Mouse (Mus musculus) urinary bladder, postnatal 36 days (tissue): ENCODE results near the gene Serinc3.

Source experiments
- DNase-seq, 2 experiments: peaks; one replicate each; pipeline ENCODE4 v3.0.0; 2022; ENCODE audit warnings: low spot score in 2 of 2, mixed read lengths in 1 of 2

Gene Serinc3

GRCm38 (mm10) chr2:163595119-163595518 lies 49.8 kb downstream of the Serinc3 start:
- no peak for DNase-seq

GRCm38 (mm10) chr2:163593636-163594282 lies 51.2 kb downstream of the Serinc3 start:
- DNase-seq: no peak

- no peak for DNase-seq
Observed at GRCm38 (mm10) chr2:163592084-163592483, 52.8 kb downstream of the Serinc3 start.

GRCm38 (mm10) chr2:163590996-163591395 lies 53.9 kb downstream of the Serinc3 start:
- DNase-seq: no peak

- no peak for DNase-seq
Observed at GRCm38 (mm10) chr2:163590211-163590610, 54.7 kb downstream of the Serinc3 start.

GRCm38 (mm10) chr2:163587506-163587905 lies 57.4 kb downstream of the Serinc3 start:
- DNase-seq: no peak

GRCm38 (mm10) chr2:163586384-163587261 lies 58.3 kb downstream of the Serinc3 start:
- DNase-seq: no peak

GRCm38 (mm10) chr2:163584088-163584426 lies 60.9 kb downstream of the Serinc3 start:
- DNase-seq: no peak

GRCm38 (mm10) chr2:163583226-163584087 lies 61.5 kb downstream of the Serinc3 start:
- no peak for DNase-seq

GRCm38 (mm10) chr2:163580069-163580945 lies 64.6 kb downstream of the Serinc3 start:
- peak in 1 of 2 experiments; percentile 58 for DNase-seq

- DNase-seq: no peak
Observed at GRCm38 (mm10) chr2:163577986-163578385, 66.9 kb downstream of the Serinc3 start.

- DNase-seq: no peak
Observed at GRCm38 (mm10) chr2:163575248-163575647, 69.7 kb downstream of the Serinc3 start.

GRCm38 (mm10) chr2:163574321-163574720 lies 70.6 kb downstream of the Serinc3 start:
- no peak for DNase-seq
